ENCODE assay signal across 8 mouse cellular contexts in genomic region chr4:99193810-99194582, GRCm38 (mm10). TPM values are rescaled to one million over a fixed set of nuclear protein-coding genes. Genes with fewer than 3 reads are reported as not detected.
DNase-seq lines count a peak whose midpoint lies in the region; ATAC-seq and TF ChIP-seq lines count a peak whose summit lies in the region.

TSS of gene Atg4c (plus strand) at chr4:99193934.

- H3K4me2 ChIP-seq in hindbrain, embryonic 16.5 days (ENCODE audit: low read length) = peak within 1 kb of the TSS; percentile 74

- peak within 1 kb of the TSS; percentile 98 for H3K27ac ChIP-seq in gastrocnemius, adult 2 months
- H3K27ac ChIP-seq in hindbrain, embryonic 16.5 days (ENCODE audit: low read depth, low read length) = peak within 1 kb of the TSS; percentile 95

- H3K4me3 ChIP-seq in gastrocnemius, adult 2 months = peak within 1 kb of the TSS; percentile 71
- peak within 1 kb of the TSS; percentile 70 for H3K4me3 ChIP-seq in hindbrain, embryonic 16.5 days (ENCODE audit: low read length)

- no peaks in the 10 kb centered on the region for H3K36me3 ChIP-seq in hindbrain, embryonic 16.5 days (ENCODE audit: control insufficient read depth, insufficient read depth, low read length)

- no peak for TF ChIP-seq CTCF in gastrocnemius, adult 2 months (IDR thresholded peaks at IDR 0.05)

- no peaks in the 10 kb centered on the region for H3K9me3 ChIP-seq in hindbrain, embryonic 16.5 days (ENCODE audit: control insufficient read depth, low read length)

- H3K9ac ChIP-seq in hindbrain, embryonic 16.5 days (ENCODE audit: low read depth, low read length) = peak within 1 kb of the TSS; percentile 91

- no peaks in the 10 kb centered on the region for H3K27me3 ChIP-seq in hindbrain, embryonic 16.5 days (replicated peaks; ENCODE audit: control insufficient read depth, insufficient read depth, low read length)

- peaks cover 6% of the 10 kb centered on the region for H3K4me1 ChIP-seq in hindbrain, embryonic 16.5 days (ENCODE audit: control insufficient read depth, insufficient read depth, low read depth, low read length)

- peak; percentile 79 for ATAC-seq in activated CD4-positive, CD25-positive, alpha-beta regulatory T cell, adult 4 months
- peak; percentile 85 for ATAC-seq in common myeloid progenitor, adult 5-6 weeks (replicated peaks; ENCODE audit: low read depth, poor library complexity, severe bottlenecking)
- ATAC-seq in hindbrain, embryonic 16.5 days = peak; percentile 98

- peak; percentile 90 for DNase-seq in gastrocnemius, adult 2 months
- peak; percentile 82 to 89 for DNase-seq in left cerebral cortex, adult 18-20 months (ENCODE audit: low spot score in 2 of 2)
- peak; percentile 88 to 91 for DNase-seq in lung, postnatal 4 days
- peak; percentile 94 for DNase-seq in retina, postnatal 1 day
- DNase-seq in thymus, postnatal 4 days = peak; percentile 84

- intact Hi-C loops in gastrocnemius, adult 2 months (cut with DNase I) = loop anchor here (5.0 kb wide), 1 partner anchor 267 kb away; no protein-coding TSS in a partner anchor

- WGBS in hindbrain, embryonic 16.5 days = under 1% methylated on average over 50 of the region's 50 CpGs

RNA-seq across cellular contexts. Expression of gene Atg4c, which starts in this region (rescaled TPM):
- 1 to 10 TPM in 1 of 2 experiments, under 1 TPM in 1; 0.50 to 1.1 TPM for polyA plus RNA-seq in activated CD4-positive, CD25-positive, alpha-beta regulatory T cell, adult 4 months (2017; shearing (Covaris generic))
- total RNA-seq in common myeloid progenitor, adult 5-6 weeks (2017) = 7.5 and 10.8 TPM in 2 replicates
- total RNA-seq in gastrocnemius, adult 2 months (2021) = 1 to 10 TPM; 7.3 to 8.0 TPM
- 19.4 and 20.7 TPM in 2 replicates for polyA plus RNA-seq in hindbrain, embryonic 16.5 days (2015; fragmentation: Nextera tagmentation; extraction: Ambion mirVana)
- total RNA-seq in left cerebral cortex, adult 18-20 months (2021) = 10 to 100 TPM; 42.7 to 44.2 TPM

Comparison
In these comparisons a context has a peak if more than half of its experiments do, and no peak if none do; other contexts are left out.
1. Peak in every context shown above with its lines: DNase-seq, ATAC-seq, H3K4me3 ChIP-seq and H3K27ac ChIP-seq.